Mouse (Mus musculus): ENCODE data around the gene Surf6. TPM values are rescaled to one million over a fixed set of nuclear protein-coding genes. Genes with fewer than 3 reads are reported as not detected.

Surf6 gene
- total RNA-seq, 2 experiments from 2014 or later: 23.1 to 24.8 TPM

Other genes starting within 250 kb of the Surf6 start
- not detected for gene Lcn4, start 231.6 kb downstream of the Surf6 start, total RNA-seq (2021)
- gene Abo, start 37.9 kb downstream of the Surf6 start, total RNA-seq (2021): not detected
- gene Med22, start 7.8 kb upstream of the Surf6 start, total RNA-seq (2021): 10 to 100 TPM; 49.3 to 50.2 TPM
- 100 to 1,000 TPM; 516 to 520 TPM for gene Rpl7a, start 7.9 kb upstream of the Surf6 start, total RNA-seq (2021)
- 10 to 100 TPM; 27.1 to 29.8 TPM for gene Surf2, start 13.5 kb upstream of the Surf6 start, total RNA-seq (2021)
- 10 to 100 TPM; 78.4 to 81.5 TPM for gene Surf1, start 13.7 kb upstream of the Surf6 start, total RNA-seq (2021)
- gene Surf4, start 31.0 kb upstream of the Surf6 start, total RNA-seq (2021): 100 to 1,000 TPM; 118 to 141 TPM
- under 1 TPM; 0.18 to 0.27 TPM for gene Stkld1, start 31.2 kb upstream of the Surf6 start, total RNA-seq (2021)
- gene Rexo4, start 61.5 kb upstream of the Surf6 start, total RNA-seq (2021): 10 to 100 TPM; 28.6 to 31.0 TPM
- 1 to 10 TPM; 1.9 to 3.1 TPM for gene Adamts13, start 70.5 kb upstream of the Surf6 start, total RNA-seq (2021)
- gene Cacfd1, start 107.0 kb upstream of the Surf6 start, total RNA-seq (2021): 10 to 100 TPM; 40.6 to 42.0 TPM
- 1 to 10 TPM; 1.2 to 1.7 TPM for gene Slc2a6, start 125.1 kb upstream of the Surf6 start, total RNA-seq (2021)
- gene Mymk, start 169.3 kb upstream of the Surf6 start, total RNA-seq (2021): 1 to 10 TPM in 1 of 2 experiments, under 1 TPM in 1; 0.45 to 2.7 TPM
- gene Adamtsl2, start 176.5 kb upstream of the Surf6 start, total RNA-seq (2021): 10 to 100 TPM in 1 of 2 experiments, 1 to 10 TPM in 1; 8.1 to 15.9 TPM
- 1 to 10 TPM; 2.0 TPM for gene Fam163b, start 239.6 kb upstream of the Surf6 start, total RNA-seq (2021)